In genomic region chr5:28373498-28374427, GRCm38 (mm10) we compare ENCODE assay signal across 23 mouse cellular contexts. TPM values are rescaled to one million over a fixed set of nuclear protein-coding genes. Genes with fewer than 3 reads are reported as not detected.
DNase-seq lines count a peak whose midpoint lies in the region; ATAC-seq and TF ChIP-seq lines count a peak whose summit lies in the region.
"Had no signal": no experiment of that assay in that cellular context is flagged by ENCODE, and none has a peak within 500 bp of the region (broad histone marks: within the 10 kb centered on the region; RNA-seq: fewer than 3 reads in every experiment).

No protein-coding gene starts in this region.

- DNase-seq in forebrain, embryonic 10.5 days (ENCODE audit: extremely low spot score, low spot score): no peak
- DNase-seq in kidney, adult 8-10 months: peak; percentile 17 to 23
- no peak for DNase-seq in kidney, adult 18-20 months
- peak; percentile 34 for DNase-seq in brain, embryonic 14.5 days (ENCODE audit: low read depth)
- DNase-seq in right cerebral cortex, postnatal 14 days: no peak
- no peak for DNase-seq in urinary bladder, postnatal 36 days (ENCODE audit: low spot score in 2 of 2)
- DNase-seq: adrenal gland, adult 8-10 months; cerebellum, adult 11-12 months; gastrocnemius, postnatal 36 days; heart, postnatal 4 days; left cerebral cortex, postnatal 4 days; liver; lung, adult 18-20 months; lung, postnatal 14 days; right cerebral cortex, adult 18-20 months; spleen, adult 18-20 months; thymus, postnatal 25 days had no signal

- H3K4me3 ChIP-seq in forebrain, embryonic 12.5 days (replicated peaks): no peak overlapping the region
- H3K4me3 ChIP-seq in forebrain, embryonic 10.5 days: no peak overlapping the region
- H3K4me3 ChIP-seq in intestine, postnatal 0 days (ENCODE audit: low read depth, low read length): no peak overlapping the region
- H3K4me3 ChIP-seq: embryonic facial prominence, embryonic 13.5 days; heart, embryonic 15.5 days; layer of hippocampus, adult 2 months; neural tube, embryonic 13.5 days had no signal

- TF ChIP-seq POLR2A in brain, embryonic 14.5 days (IDR thresholded peaks at IDR 0.05; ENCODE audit: borderline replicate concordance, extremely low read depth, insufficient read depth, insufficient read length, poor library complexity, severe bottlenecking): no peak

- no peak for ATAC-seq in forebrain, embryonic 12.5 days (ENCODE audit: low FRiP score)
- ATAC-seq in intestine, postnatal 0 days: peak; percentile 71

- peak overlapping the region; percentile 37; the same call in 1 of the 2 replicates for H3K27ac ChIP-seq in forebrain, embryonic 12.5 days
- no peak overlapping the region for H3K27ac ChIP-seq in forebrain, embryonic 10.5 days
- peak overlapping the region; percentile 62 for H3K27ac ChIP-seq in intestine, postnatal 0 days (ENCODE audit: low read depth, low read length)
- H3K27ac ChIP-seq: embryonic facial prominence, embryonic 13.5 days; heart, embryonic 15.5 days; layer of hippocampus, adult 2 months; neural tube, embryonic 13.5 days had no signal

- peaks cover 22% of the 10 kb centered on the region for H3K36me3 ChIP-seq in forebrain, embryonic 12.5 days (replicated peaks)
- peaks cover 72% of the 10 kb centered on the region for H3K36me3 ChIP-seq in forebrain, embryonic 10.5 days (replicated peaks)
- H3K36me3 ChIP-seq in intestine, postnatal 0 days (ENCODE audit: control insufficient read depth, insufficient read depth): peaks cover 16% of the 10 kb centered on the region; the same call in 1 of the 2 replicates

- H3K9me3 ChIP-seq in forebrain, embryonic 12.5 days: no peaks in the 10 kb centered on the region
- no peaks in the 10 kb centered on the region for H3K9me3 ChIP-seq in forebrain, embryonic 10.5 days
- no peaks in the 10 kb centered on the region for H3K9me3 ChIP-seq in intestine, postnatal 0 days (ENCODE audit: control insufficient read depth)
- H3K9me3 ChIP-seq: embryonic facial prominence, embryonic 13.5 days; heart, embryonic 15.5 days; neural tube, embryonic 13.5 days had no signal

- peaks cover 12% of the 10 kb centered on the region for H3K4me1 ChIP-seq in forebrain, embryonic 12.5 days
- H3K4me1 ChIP-seq in forebrain, embryonic 10.5 days: peaks cover 8% of the 10 kb centered on the region; the same call in 1 of the 2 replicates
- H3K4me1 ChIP-seq in intestine, postnatal 0 days (replicated peaks; ENCODE audit: control insufficient read depth, insufficient read depth, low read length): peaks cover 4% of the 10 kb centered on the region; the same call in 1 of the 2 replicates
- H3K4me1 ChIP-seq: embryonic facial prominence, embryonic 13.5 days; heart, embryonic 15.5 days had no signal

- 79% methylated on average over 2 of the region's 2 CpGs for WGBS in forebrain, embryonic 12.5 days
- 95% methylated on average over 2 of the region's 2 CpGs for WGBS in forebrain, embryonic 10.5 days
- 46% methylated on average over 2 of the region's 2 CpGs for WGBS in intestine, postnatal 0 days

- no peaks in the 10 kb centered on the region for H3K27me3 ChIP-seq in forebrain, embryonic 12.5 days
- no peaks in the 10 kb centered on the region for H3K27me3 ChIP-seq in forebrain, embryonic 10.5 days (ENCODE audit: poor library complexity, severe bottlenecking)
- H3K27me3 ChIP-seq in intestine, postnatal 0 days (replicated peaks; ENCODE audit: control insufficient read depth, insufficient read depth, low read length): no peaks in the 10 kb centered on the region
- H3K27me3 ChIP-seq: embryonic facial prominence, embryonic 13.5 days; heart, embryonic 15.5 days; neural tube, embryonic 13.5 days had no signal

- no peak for TF ChIP-seq CTCF in brain, embryonic 14.5 days (IDR thresholded peaks at IDR 0.05; ENCODE audit: borderline replicate concordance, extremely low read depth, insufficient read depth, insufficient read length)
- TF ChIP-seq CTCF in intestine, postnatal 0 days (IDR thresholded peaks at IDR 0.05; ENCODE audit: low read depth): no peak

- no peak overlapping the region for H3K9ac ChIP-seq in forebrain, embryonic 12.5 days
- H3K9ac ChIP-seq in intestine, postnatal 0 days (ENCODE audit: low read depth, low read length): no peak overlapping the region
- H3K9ac ChIP-seq: embryonic facial prominence, embryonic 13.5 days; heart, embryonic 15.5 days; neural tube, embryonic 13.5 days had no signal

- H3K4me2 ChIP-seq in forebrain, embryonic 12.5 days: no peak overlapping the region
- no peak overlapping the region; the same call in 1 of the 2 replicates for H3K4me2 ChIP-seq in intestine, postnatal 0 days (replicated peaks; ENCODE audit: low read depth)
- H3K4me2 ChIP-seq: embryonic facial prominence, embryonic 13.5 days; heart, embryonic 15.5 days; neural tube, embryonic 13.5 days had no signal

RNA-seq across cellular contexts. Expression of gene Rbm33, which starts 56.8 kb away (rescaled TPM):
- polyA plus RNA-seq in forebrain, embryonic 12.5 days (2016; fragmentation: Nextera tagmentation; extraction: Ambion mirVana): 24.3 and 26.7 TPM in 2 replicates
- polyA plus RNA-seq in forebrain, embryonic 10.5 days (2016; fragmentation: Nextera tagmentation; extraction: Ambion mirVana): 14.1 and 15.2 TPM in 2 replicates
- 55.1 and 62.6 TPM in 2 replicates for polyA plus RNA-seq in brain, embryonic 14.5 days (2012; rRNA removed)
- 6.1 and 7.1 TPM in 2 replicates for polyA plus RNA-seq in intestine, postnatal 0 days (2015; fragmentation: Nextera tagmentation; extraction: Ambion mirVana)

Comparison
In these comparisons a context has a peak if more than half of its experiments do, and no peak if none do; other contexts are left out.
1. DNase-seq: peak in kidney, adult 8-10 months (2 of 2) and brain, embryonic 14.5 days (single experiment); none in forebrain, embryonic 10.5 days (single experiment), kidney, adult 18-20 months (single experiment), right cerebral cortex, postnatal 14 days (single experiment) and urinary bladder, postnatal 36 days (0 of 2).